Mouse (Mus musculus): ENCODE measurements around the gene Nfib. TPM values are rescaled to one million over a fixed set of nuclear protein-coding genes. Genes with fewer than 3 reads are reported as not detected.
A peak's percentile ranks its signal among the peaks of the same experiment; 100 is the strongest.

Gene Nfib
- polyA plus RNA-seq, 1 experiment from 2014 or later = 13.3 TPM

DNA sequence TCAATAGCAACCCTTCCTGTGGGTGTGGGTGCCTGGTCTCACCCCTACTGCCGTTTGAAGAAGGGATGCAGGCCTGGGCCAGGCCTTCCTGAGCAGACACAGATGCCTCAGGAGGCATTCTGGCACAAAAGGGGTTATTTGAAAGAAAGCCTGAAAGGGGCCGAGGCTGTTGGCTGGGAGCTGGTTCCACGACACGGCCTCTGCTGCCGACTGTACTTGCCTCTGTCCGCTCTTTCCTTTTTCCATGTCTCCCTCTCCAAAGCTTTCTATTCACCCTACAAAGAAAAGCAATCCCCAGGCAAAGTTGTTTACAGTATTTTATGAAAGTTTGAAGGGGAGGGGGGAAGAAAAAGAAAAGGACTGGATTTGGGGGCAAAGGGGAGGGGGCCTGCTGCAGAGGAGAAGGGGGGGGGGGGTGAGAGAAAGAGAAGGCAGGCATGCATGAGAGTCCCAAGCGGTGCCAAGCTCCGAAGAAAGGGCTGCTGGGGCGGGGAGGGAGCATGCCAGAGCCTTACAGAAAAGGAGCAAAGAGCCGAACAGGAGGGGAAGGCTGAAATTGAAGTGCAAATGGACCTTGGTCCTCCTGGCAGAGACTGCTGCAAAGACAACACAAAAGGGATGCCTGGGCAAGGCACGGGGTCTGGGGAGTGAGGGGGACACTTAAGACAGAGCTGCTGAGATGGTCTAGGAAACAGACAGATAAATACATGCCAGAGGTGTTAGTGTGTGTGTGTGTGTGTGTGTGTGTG, 172.9 kb downstream of the Nfib start:
- Histone ChIP-seq H3K27ac (no peak overlapping the region), H3K36me3 (ENCODE audit: insufficient read depth, low read length) (no peaks in the 10 kb centered on the region), H3K27me3 (ENCODE audit: insufficient read depth, low read length) (peaks cover 21% of the 10 kb centered on the region), H3K4me3 (replicated peaks; ENCODE audit: low read depth, low read length) (no peak overlapping the region), H3K9ac (ENCODE audit: low read depth, low read length) (no peak overlapping the region), H3K4me1 (replicated peaks; ENCODE audit: insufficient read depth, low read length) (peaks cover 18% of the 10 kb centered on the region), H3K4me2 (ENCODE audit: low read length) (no peak overlapping the region), H3K9me3 (replicated peaks; ENCODE audit: low read length) (no peaks in the 10 kb centered on the region)
- ATAC-seq (replicated peaks; ENCODE audit: low FRiP score, low read depth) (no peak), DNase-seq (ENCODE audit: low spot score) (no peak)
- WGBS = 25% methylated on average over 11 of the region's 11 CpGs
- TF ChIP-seq CTCF (IDR thresholded peaks at IDR 0.05; ENCODE audit: low read depth) = no peak

DNA sequence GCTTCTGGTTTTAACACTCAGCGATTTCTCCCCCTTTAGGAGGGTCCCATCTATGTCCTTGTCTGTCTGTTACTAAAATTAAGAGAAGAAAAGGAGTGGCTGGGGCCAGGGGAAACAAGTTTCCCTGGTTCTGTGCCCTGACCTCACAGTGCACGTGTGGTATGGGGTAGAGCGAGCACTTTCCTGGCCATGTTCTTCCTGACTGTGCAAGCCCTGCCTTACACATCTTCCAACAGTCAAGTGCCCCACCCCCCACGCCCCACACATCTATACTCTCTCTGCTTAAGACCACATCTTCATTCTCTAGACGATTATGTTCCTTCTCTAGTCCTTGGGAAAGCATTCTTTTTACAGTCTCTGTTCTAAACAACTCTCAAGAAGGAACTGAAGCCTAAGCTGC, 173.6 kb downstream of the Nfib start:
- H3K9me3 ChIP-seq (replicated peaks; ENCODE audit: low read length) = no peaks in the 10 kb centered on the region
- H3K27me3 ChIP-seq (ENCODE audit: insufficient read depth, low read length) = peaks cover 18% of the 10 kb centered on the region
- H3K9ac ChIP-seq (ENCODE audit: low read depth, low read length) = no peak overlapping the region
- H3K4me1 ChIP-seq (replicated peaks; ENCODE audit: insufficient read depth, low read length) = peaks cover 11% of the 10 kb centered on the region
- DNase-seq (ENCODE audit: low spot score) = no peak
- H3K4me3 ChIP-seq (replicated peaks; ENCODE audit: low read depth, low read length) = no peak overlapping the region
- no peak for TF ChIP-seq CTCF (IDR thresholded peaks at IDR 0.05; ENCODE audit: low read depth)
- H3K36me3 ChIP-seq (ENCODE audit: insufficient read depth, low read length) = no peaks in the 10 kb centered on the region
- H3K27ac ChIP-seq = no peak overlapping the region
- no peak for ATAC-seq (replicated peaks; ENCODE audit: low FRiP score, low read depth)
- WGBS = 63% methylated on average over 5 of the region's 5 CpGs
- no peak overlapping the region for H3K4me2 ChIP-seq (ENCODE audit: low read length)

DNA sequence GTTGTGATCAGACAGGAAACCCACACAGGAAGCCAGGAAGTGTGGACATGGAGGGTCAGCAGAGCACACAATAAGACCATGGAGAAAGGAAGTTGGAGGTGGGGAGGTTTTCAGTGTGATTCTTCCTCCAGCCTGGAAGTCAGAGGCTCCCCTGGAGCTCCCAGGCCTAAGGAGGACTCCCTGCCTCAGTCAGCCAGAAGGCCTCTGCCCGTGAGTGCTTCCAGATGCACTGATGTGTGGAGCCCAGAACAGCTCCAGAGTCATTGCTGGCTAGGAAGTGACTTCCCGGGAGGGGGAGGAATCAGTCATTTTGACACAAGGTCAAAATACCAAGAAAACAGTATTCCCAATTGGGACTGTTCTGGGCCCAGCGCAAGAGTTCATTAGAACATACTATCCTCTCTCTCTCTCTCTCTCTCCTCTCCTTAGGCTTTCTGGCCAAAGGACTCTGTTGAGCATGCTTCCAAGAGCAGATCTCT, 174.6 kb downstream of the Nfib start:
- peak overlapping the region; percentile 3; the same call in 1 of the 2 replicates for H3K27ac ChIP-seq
- H3K4me1 ChIP-seq (replicated peaks; ENCODE audit: insufficient read depth, low read length) = peaks cover 8% of the 10 kb centered on the region
- H3K9ac ChIP-seq (ENCODE audit: low read depth, low read length) = no peak overlapping the region
- no peak overlapping the region for H3K4me2 ChIP-seq (ENCODE audit: low read length)
- ATAC-seq (replicated peaks; ENCODE audit: low FRiP score, low read depth) (no peak), DNase-seq (ENCODE audit: low spot score) (peak; percentile 57)
- H3K9me3 ChIP-seq (replicated peaks; ENCODE audit: low read length) = no peaks in the 10 kb centered on the region
- H3K4me3 ChIP-seq (replicated peaks; ENCODE audit: low read depth, low read length) = no peak overlapping the region
- H3K36me3 ChIP-seq (ENCODE audit: insufficient read depth, low read length) = no peaks in the 10 kb centered on the region
- H3K27me3 ChIP-seq (ENCODE audit: insufficient read depth, low read length) = peaks cover 9% of the 10 kb centered on the region
- WGBS = 16% methylated on average over 3 of the region's 3 CpGs
- TF ChIP-seq CTCF (IDR thresholded peaks at IDR 0.05; ENCODE audit: low read depth) = no peak

DNA sequence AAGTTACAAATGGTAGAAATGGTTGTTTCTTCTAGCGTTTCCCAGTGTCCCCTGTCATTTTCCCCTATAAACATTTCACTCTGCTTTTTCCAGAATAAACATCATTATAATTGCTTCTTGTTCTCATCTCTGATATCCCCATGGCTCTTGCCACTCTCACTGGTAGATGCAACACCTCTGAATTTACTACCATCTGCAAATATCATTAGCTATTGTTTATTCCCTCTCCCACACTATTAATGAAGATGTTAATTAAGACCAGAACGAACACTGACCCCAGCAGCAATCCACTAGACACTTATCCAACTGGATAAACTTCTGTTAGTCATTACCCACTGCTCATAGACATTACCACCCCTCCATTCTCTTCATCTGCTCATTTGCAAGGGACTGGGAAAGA, 176.6 kb downstream of the Nfib start:
- ATAC-seq (replicated peaks; ENCODE audit: low FRiP score, low read depth) (no peak), DNase-seq (ENCODE audit: low spot score) (no peak)
- no peak for TF ChIP-seq CTCF (IDR thresholded peaks at IDR 0.05; ENCODE audit: low read depth)
- no peak overlapping the region for H3K27ac ChIP-seq
- H3K36me3 ChIP-seq (ENCODE audit: insufficient read depth, low read length) = no peaks in the 10 kb centered on the region
- 53% methylated on average over 2 of the region's 2 CpGs for WGBS
- H3K9ac ChIP-seq (ENCODE audit: low read depth, low read length) = no peak overlapping the region
- no peaks in the 10 kb centered on the region for H3K27me3 ChIP-seq (ENCODE audit: insufficient read depth, low read length)
- H3K4me3 ChIP-seq (replicated peaks; ENCODE audit: low read depth, low read length) = no peak overlapping the region
- H3K9me3 ChIP-seq (replicated peaks; ENCODE audit: low read length) = no peaks in the 10 kb centered on the region
- peaks cover 8% of the 10 kb centered on the region for H3K4me1 ChIP-seq (replicated peaks; ENCODE audit: insufficient read depth, low read length)
- H3K4me2 ChIP-seq (ENCODE audit: low read length) = no peak overlapping the region

DNA sequence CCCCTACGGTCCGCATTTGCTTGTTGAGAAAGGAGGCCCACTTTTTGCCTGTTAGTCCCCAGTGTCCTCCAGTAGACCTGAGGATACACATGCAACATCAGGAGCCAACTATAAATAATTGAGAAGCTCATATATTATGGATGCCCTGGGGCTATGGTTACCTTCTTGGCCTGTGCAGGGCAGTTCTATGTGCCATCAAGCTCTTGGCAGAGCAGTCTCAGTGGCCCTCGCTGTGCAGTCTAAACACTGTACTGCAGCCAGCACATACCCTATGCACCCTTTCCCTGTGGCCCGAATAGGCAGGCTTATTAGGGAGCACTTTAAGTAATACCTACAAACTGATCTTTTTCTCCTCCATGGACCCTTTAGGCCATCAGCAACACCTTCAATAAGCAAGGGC, 185.6 kb downstream of the Nfib start:
- H3K36me3 ChIP-seq (ENCODE audit: insufficient read depth, low read length) = no peaks in the 10 kb centered on the region
- H3K4me2 ChIP-seq (ENCODE audit: low read length) = no peak overlapping the region
- no peak for TF ChIP-seq CTCF (IDR thresholded peaks at IDR 0.05; ENCODE audit: low read depth)
- no peak for ATAC-seq (replicated peaks; ENCODE audit: low FRiP score, low read depth)
- no peaks in the 10 kb centered on the region for H3K27me3 ChIP-seq (ENCODE audit: insufficient read depth, low read length)
- H3K9ac ChIP-seq (ENCODE audit: low read depth, low read length) = no peak overlapping the region
- WGBS = 90% methylated on average over 4 of the region's 4 CpGs
- H3K27ac ChIP-seq = no peak overlapping the region
- H3K4me3 ChIP-seq (replicated peaks; ENCODE audit: low read depth, low read length) = no peak overlapping the region
- H3K4me1 ChIP-seq (replicated peaks; ENCODE audit: insufficient read depth, low read length) = no peaks in the 10 kb centered on the region
- DNase-seq (ENCODE audit: low spot score) = no peak
- no peaks in the 10 kb centered on the region for H3K9me3 ChIP-seq (replicated peaks; ENCODE audit: low read length)

DNA sequence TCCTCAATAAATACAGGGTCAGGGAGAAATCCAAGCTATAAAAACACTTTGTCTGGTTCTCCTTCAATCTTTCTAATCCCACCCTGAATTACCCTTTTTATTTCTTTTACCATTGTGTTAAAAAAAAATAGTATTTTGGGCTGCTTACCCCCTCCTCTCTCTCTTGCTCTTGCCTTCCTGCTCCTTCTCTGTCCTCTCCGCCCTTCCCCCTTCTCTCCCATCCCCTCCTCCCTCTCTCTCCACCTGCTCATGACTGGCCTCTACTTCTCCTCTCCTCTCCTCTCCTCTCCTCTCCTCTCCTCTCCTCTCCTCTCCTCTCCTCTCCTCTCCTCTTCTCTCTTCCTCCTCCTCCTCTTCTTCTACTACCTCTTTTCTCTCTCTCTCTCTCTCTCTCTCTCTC, 187.4 kb downstream of the Nfib start:
- no peak overlapping the region for H3K4me3 ChIP-seq (replicated peaks; ENCODE audit: low read depth, low read length)
- H3K9ac ChIP-seq (ENCODE audit: low read depth, low read length) = no peak overlapping the region
- no peaks in the 10 kb centered on the region for H3K27me3 ChIP-seq (ENCODE audit: insufficient read depth, low read length)
- no peak overlapping the region for H3K27ac ChIP-seq
- TF ChIP-seq CTCF (IDR thresholded peaks at IDR 0.05; ENCODE audit: low read depth) = no peak
- ATAC-seq (replicated peaks; ENCODE audit: low FRiP score, low read depth) (no peak), DNase-seq (ENCODE audit: low spot score) (no peak)
- H3K4me2 ChIP-seq (ENCODE audit: low read length) = no peak overlapping the region
- no peaks in the 10 kb centered on the region for H3K4me1 ChIP-seq (replicated peaks; ENCODE audit: insufficient read depth, low read length)
- H3K36me3 ChIP-seq (ENCODE audit: insufficient read depth, low read length) = no peaks in the 10 kb centered on the region
- 69% methylated on average over 1 of the region's 1 CpGs for WGBS
- H3K9me3 ChIP-seq (replicated peaks; ENCODE audit: low read length) = no peaks in the 10 kb centered on the region

Measured in kidney, postnatal 0 days (tissue).